Mouse (Mus musculus) small intestine, adult 2 months (tissue): ENCODE data around the gene Idua. TPM values are rescaled to one million over a fixed set of nuclear protein-coding genes. Genes with fewer than 3 reads are reported as not detected.
"Not testable (repeated sequence)": the region's sequence is repeated elsewhere in the genome, so short reads cannot be mapped to it uniquely, and the experiment has no call there.

ENCODE experiments used
- H3K27ac ChIP-seq: fragments of 200-500 bp; 2 replicates; pipeline ENCODE4 v1.5.1; 2012; ENCODE audit warnings: low read depth, low read length, control low read depth, inconsistent platforms; ENCODE audit not compliant: insufficient read depth
- H3K27me3 ChIP-seq: fragments of 200-500 bp; 2 replicates; pipeline ENCODE4 v1.6.1; 2012; ENCODE audit warnings: mild to moderate bottlenecking, moderate library complexity, low read length, inconsistent platforms; ENCODE audit not compliant: control insufficient read depth, insufficient read depth
- H3K36me3 ChIP-seq: fragments of 200-500 bp; 2 replicates; pipeline ENCODE4 v1.6.1; 2012; ENCODE audit warnings: mild to moderate bottlenecking, low read length, control low read depth, inconsistent platforms; ENCODE audit not compliant: control insufficient read depth, insufficient read depth
- H3K4me1 ChIP-seq: fragments of 200-500 bp; 2 replicates; pipeline ENCODE4 v1.6.1; 2012; ENCODE audit warnings: low read length, inconsistent platforms, mixed read lengths; ENCODE audit not compliant: control insufficient read depth, insufficient read depth, insufficient read length
- H3K4me3 ChIP-seq: fragments of 200-500 bp; 2 replicates; pipeline ENCODE4 v1.5.1; 2012; ENCODE audit warnings: low read depth, mild to moderate bottlenecking, control low read depth, inconsistent platforms, low read length, moderate library complexity
- CTCF ChIP-seq: fragments of 200-500 bp; IDR thresholded peaks from 2 replicates; pipeline ENCODE4 v1.5.1; 2012; ENCODE audit warnings: low read depth, mild to moderate bottlenecking, control low read depth, inconsistent platforms, low read length, moderate library complexity, mixed read lengths; ENCODE audit not compliant: insufficient replicate concordance, insufficient read length; ENCODE audit errors: extremely low read depth
- POLR2A ChIP-seq: fragments of 200-500 bp; IDR thresholded peaks from 2 replicates; pipeline ENCODE4 v1.6.1; 2012; ENCODE audit warnings: low read depth, mild to moderate bottlenecking, control low read depth, inconsistent platforms, low read length, moderate library complexity
- WGBS: fragments of 180-500 bp; shearing (Covaris S2); methylation state at CpG from one replicate; pipeline ENCODE4 v1.1.7; 2018; 5-methylcytosine and 5-hydroxymethylcytosine counted together
- polyA plus RNA-seq: library from polyadenylated mRNA; depleted of rRNA; stranded (reverse); fragments of >200 nt; gene quantifications from 2 replicates; pipeline ENCODE4 v1.2.3, GENCODE M21; 2012

Gene Idua
- polyA plus RNA-seq, 1 experiment: 20.1 TPM

DNA sequence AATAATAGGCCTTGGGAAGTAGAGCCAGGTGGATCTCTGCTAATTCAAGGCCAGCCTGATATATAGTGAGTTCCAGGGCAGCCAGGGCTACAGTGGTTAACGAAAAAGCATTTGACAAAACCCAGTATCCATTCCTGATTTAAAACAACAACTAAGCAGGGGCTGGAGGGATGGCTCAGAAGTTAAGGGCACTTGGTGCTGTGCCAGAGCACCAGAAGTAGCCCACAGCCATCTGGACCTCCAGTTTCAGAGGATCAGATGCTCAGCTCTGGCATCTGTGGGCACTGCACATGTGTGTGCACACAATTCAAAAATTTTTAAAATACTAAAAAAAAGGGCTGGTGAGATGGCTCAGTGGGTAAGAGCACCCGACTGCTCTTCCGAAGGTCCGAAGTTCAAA lies 26.5 kb upstream of the Idua start:
- H3K36me3 ChIP-seq: no peaks in the 10 kb centered on the region
- no peak overlapping the region for H3K4me3 ChIP-seq
- H3K27me3 ChIP-seq: no peaks in the 10 kb centered on the region
- no peaks in the 10 kb centered on the region for H3K4me1 ChIP-seq
- H3K27ac ChIP-seq: no peak overlapping the region
- 86% methylated on average over 4 of the region's 4 CpGs for WGBS
- TF ChIP-seq CTCF (no peak), POLR2A (no peak)

DNA sequence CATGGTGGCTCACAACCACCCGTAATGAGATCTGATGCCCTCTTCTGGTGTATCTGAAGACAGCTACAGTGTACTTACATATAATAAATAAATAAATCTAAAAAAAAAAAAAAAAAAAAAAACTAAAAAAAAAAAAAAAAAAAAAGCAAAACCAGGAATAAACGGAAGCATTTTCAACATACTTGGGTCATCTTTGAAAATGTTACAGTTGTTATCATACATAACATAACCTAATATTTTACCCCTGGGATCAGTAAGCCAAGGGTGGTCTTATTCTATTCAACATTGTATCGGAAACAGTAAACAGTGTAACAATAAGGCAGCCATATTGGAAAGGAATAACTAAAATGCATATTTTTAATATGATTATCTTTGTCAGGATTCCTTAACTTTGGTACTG lies 26.0 kb upstream of the Idua start:
- H3K36me3 ChIP-seq, H3K27me3 ChIP-seq, H3K4me3 ChIP-seq, H3K27ac ChIP-seq, H3K4me1 ChIP-seq: not testable (repeated sequence)
- 79% methylated on average over 3 of the region's 3 CpGs for WGBS

DNA sequence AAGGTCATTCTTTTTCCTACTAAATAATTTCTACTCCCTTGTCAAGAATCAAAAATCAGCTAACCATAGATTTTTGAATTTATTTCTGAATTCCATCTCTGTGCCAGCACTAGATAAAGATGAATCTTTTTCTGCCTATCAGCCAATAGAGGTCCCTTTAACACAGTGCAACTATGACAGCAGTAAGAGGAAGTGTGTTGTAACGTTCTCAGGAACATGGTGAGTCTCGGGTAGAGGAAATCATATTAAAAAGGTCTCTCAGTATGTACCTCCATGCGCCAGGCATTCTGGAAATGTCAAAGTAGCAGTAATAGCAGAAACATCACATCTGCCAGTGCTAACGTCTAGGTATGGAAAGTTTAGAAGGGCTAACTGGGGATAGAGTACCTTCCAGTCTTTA lies 24.0 kb upstream of the Idua start:
- 63% methylated on average over 4 of the region's 4 CpGs for WGBS
- no peak overlapping the region for H3K27ac ChIP-seq
- H3K27me3 ChIP-seq: no peaks in the 10 kb centered on the region
- no peaks in the 10 kb centered on the region for H3K4me1 ChIP-seq
- H3K4me3 ChIP-seq: no peak overlapping the region
- H3K36me3 ChIP-seq: peaks cover 1% of the 10 kb centered on the region; the same call in 1 of the 2 replicates
- TF ChIP-seq POLR2A: no peak
- TF ChIP-seq CTCF: no peak

DNA sequence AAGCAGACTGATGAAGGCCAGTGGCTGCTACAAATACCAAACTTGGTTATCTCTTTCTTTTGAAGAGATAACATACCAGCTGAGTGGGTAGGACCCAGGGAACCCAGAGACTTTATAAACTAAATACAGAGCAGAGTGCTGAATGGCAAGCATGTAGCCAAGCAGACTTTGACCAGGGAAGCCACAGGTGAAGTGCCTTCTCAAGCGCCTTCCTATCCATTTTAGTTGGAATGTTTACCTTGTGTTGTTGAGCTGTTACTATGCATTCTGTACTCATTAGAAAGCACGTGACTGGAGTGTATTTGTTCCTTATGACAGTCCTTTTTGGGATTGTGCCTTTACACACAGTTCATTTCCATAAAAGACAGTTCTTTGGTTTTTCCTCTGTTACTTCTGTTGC lies 16.5 kb upstream of the Idua start:
- Histone ChIP-seq H3K4me1 (peaks cover 5% of the 10 kb centered on the region; the same call in 1 of the 2 replicates), H3K27ac (no peak overlapping the region), H3K4me3 (no peak overlapping the region), H3K27me3 (no peaks in the 10 kb centered on the region), H3K36me3 (peaks cover 32% of the 10 kb centered on the region)
- WGBS: 26% methylated on average over 2 of the region's 2 CpGs
- TF ChIP-seq POLR2A (no peak), CTCF (no peak)

DNA sequence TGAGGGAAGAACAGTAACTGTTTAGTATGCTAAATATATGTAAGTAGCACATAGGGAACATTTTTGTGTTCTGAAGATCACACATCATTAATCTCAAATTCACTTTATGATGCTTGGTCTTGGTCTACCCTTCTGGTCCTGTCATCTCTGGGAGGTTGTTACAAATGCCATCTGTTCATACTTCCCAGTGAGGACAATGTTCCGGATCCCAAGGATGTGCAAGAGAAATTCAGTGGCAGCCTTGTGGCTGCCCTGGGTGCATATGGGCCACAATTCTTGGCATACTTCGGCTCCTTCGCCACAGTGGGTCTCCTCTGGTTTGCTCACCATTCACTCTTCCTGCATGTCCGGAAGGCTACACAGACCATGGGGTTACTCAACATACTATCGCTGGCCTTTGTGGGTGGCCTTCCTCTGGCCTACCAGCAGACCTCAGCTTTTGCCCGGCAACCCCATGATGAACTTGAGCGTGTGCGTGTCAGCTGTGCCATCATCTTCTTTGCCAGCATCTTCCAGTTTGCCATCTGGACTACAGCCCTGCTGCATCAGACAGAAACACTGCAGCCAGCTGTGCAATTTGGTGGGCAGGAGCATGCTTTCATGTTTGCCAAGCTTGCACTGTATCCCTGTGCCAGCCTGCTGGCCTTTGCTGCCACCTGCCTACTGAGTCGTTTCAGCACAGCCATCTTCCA lies 14.3 kb upstream of the Idua start:
- TF ChIP-seq POLR2A: no peak
- Histone ChIP-seq H3K27me3 (no peaks in the 10 kb centered on the region), H3K4me1 (peaks cover 5% of the 10 kb centered on the region; the same call in 1 of the 2 replicates), H3K36me3 (peaks cover 51% of the 10 kb centered on the region), H3K4me3 (no peak overlapping the region), H3K27ac (no peak overlapping the region)
- WGBS: 83% methylated on average over 9 of the region's 9 CpGs

DNA sequence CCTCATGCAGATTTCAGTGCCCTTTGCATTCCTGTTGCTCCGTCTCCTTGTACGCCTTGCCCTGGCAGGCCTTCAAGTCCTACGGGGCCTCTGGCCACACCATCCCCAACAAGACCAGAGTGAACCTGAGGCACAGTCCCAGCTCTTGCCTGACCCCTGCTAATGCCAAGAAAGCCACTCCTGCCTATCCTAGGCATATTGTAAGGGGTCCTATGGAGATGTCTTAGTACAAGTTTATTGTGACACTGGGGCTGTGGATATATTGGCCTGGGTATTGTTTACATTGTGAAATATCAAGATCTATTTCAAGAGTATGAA lies 13.8 kb upstream of the Idua start:
- no peak overlapping the region for H3K4me3 ChIP-seq
- H3K27ac ChIP-seq: no peak overlapping the region
- peaks cover 5% of the 10 kb centered on the region; the same call in 1 of the 2 replicates for H3K4me1 ChIP-seq
- no peaks in the 10 kb centered on the region for H3K27me3 ChIP-seq
- TF ChIP-seq CTCF: no peak
- no peak for TF ChIP-seq POLR2A
- H3K36me3 ChIP-seq: peaks cover 55% of the 10 kb centered on the region
- 77% methylated on average over 3 of the region's 3 CpGs for WGBS

DNA sequence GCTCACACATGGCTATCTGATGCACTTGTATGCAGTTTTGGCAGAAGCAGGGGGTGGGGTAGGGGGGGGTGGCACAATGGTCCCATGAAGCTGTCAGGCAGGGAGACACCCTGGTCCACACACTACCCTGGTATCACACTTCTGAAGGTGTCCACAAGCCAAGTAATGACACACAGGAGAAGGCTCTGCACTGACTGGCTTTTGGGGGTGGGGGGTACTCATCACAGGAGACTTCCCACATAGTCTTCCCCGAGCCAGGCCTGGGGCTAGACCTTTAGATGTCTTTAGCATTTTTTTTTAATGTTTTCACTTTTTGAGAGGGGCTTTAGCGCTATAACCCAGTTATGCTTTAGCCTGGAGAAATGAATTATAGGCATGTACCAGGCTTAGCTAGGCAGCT lies 12.8 kb upstream of the Idua start:
- H3K27me3 ChIP-seq: no peaks in the 10 kb centered on the region
- H3K4me3 ChIP-seq: no peak overlapping the region
- peaks cover 5% of the 10 kb centered on the region; the same call in 1 of the 2 replicates for H3K4me1 ChIP-seq
- TF ChIP-seq POLR2A (no peak), CTCF (no peak)
- peaks cover 63% of the 10 kb centered on the region for H3K36me3 ChIP-seq
- no peak overlapping the region for H3K27ac ChIP-seq
- WGBS: 95% methylated on average over 2 of the region's 2 CpGs
